Comparison of ENCODE assay signal across 7 mouse cellular contexts in the genomic region with DNA sequence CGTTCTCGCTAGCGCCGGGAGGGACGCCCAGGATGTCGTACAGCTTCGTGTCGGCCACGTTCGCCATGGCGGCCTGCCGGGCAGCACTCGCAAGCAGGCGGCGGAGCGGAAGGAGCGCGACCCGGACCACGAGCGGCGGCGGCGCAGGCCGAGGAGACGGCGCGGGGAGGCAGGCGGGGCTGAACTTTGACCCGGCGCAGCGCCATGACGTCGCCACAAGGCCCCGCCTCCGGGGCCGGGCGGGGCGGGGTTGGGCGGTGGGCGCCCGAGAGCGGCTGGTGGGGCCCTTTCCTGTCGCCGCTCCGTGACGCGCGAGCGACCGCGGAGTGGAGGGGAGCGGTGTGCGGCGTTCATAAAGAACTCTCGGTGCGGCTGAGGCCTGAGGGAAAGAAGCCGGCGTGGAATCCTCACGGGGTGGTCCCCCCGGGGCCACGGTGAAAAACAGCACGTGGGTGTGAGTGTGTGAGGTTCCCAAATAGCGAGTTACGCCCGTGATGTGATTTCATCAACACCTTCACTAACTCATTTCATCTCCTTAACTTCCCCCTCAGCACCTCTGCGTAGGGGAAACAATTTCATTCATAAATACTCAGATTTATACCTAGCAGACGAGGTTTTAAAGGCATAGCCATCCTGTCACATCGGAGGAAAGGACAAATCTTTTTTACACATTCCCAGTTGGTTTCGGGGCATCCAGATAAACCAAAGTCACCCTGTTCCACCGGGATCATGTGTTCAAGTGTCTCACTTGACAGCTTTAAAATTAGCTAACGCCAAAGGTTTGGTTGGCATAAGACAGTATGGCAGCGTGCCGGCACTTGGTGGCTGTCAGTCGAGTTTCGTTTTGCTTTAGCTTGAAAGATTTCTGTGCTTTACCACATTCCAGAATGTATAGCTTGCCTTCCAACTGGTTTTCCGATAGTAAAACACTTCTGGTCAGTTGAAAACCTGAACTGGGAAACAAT. TPM values are rescaled to one million over a fixed set of nuclear protein-coding genes. Genes with fewer than 3 reads are reported as not detected.
DNase-seq lines count a peak whose midpoint lies in the region; ATAC-seq and TF ChIP-seq lines count a peak whose summit lies in the region.

A gene (minus strand): TSS at position 164 of the 965 bp plus-strand sequence.

- ATAC-seq in intestine, postnatal 0 days: peak; percentile 92
- ATAC-seq in midbrain, embryonic 12.5 days (ENCODE audit: low FRiP score, low read depth): peak; percentile 93

- H3K27ac ChIP-seq in intestine, postnatal 0 days (ENCODE audit: low read depth, low read length): peak within 1 kb of the TSS; percentile 97
- peak within 1 kb of the TSS; percentile 85 for H3K27ac ChIP-seq in midbrain, embryonic 12.5 days (replicated peaks)

- H3K4me2 ChIP-seq in intestine, postnatal 0 days (replicated peaks; ENCODE audit: low read depth): peak within 1 kb of the TSS; percentile 81
- H3K4me2 ChIP-seq in midbrain, embryonic 12.5 days (replicated peaks): peak within 1 kb of the TSS; percentile 81

- under 1% methylated on average over 75 of the region's 77 CpGs for WGBS in intestine, postnatal 0 days
- WGBS in midbrain, embryonic 12.5 days: under 1% methylated on average over 68 of the region's 77 CpGs

- peak; percentile 95 for DNase-seq in adrenal gland, postnatal 10 days
- peak; percentile 94 for DNase-seq in embryo, embryonic 9.5 days (ENCODE audit: extremely low spot score)
- no peak for DNase-seq in gonadal fat pad, adult 2 months (ENCODE audit: low read depth)
- DNase-seq in left cerebral cortex, postnatal 4 days: peak; percentile 92
- DNase-seq in spleen, adult 18-20 months: peak; percentile 84 to 93

- peak within 1 kb of the TSS; percentile 83 for H3K4me3 ChIP-seq in intestine, postnatal 0 days (ENCODE audit: low read depth, low read length)
- peak within 1 kb of the TSS; percentile 99 for H3K4me3 ChIP-seq in midbrain, embryonic 12.5 days

- H3K27me3 ChIP-seq in intestine, postnatal 0 days (replicated peaks; ENCODE audit: control insufficient read depth, insufficient read depth, low read length): no peaks in the 10 kb centered on the region
- no peaks in the 10 kb centered on the region for H3K27me3 ChIP-seq in midbrain, embryonic 12.5 days

- peak within 1 kb of the TSS; percentile 92 for H3K9ac ChIP-seq in intestine, postnatal 0 days (ENCODE audit: low read depth, low read length)
- peak within 1 kb of the TSS; percentile 97 for H3K9ac ChIP-seq in midbrain, embryonic 12.5 days (replicated peaks)

- no peaks in the 10 kb centered on the region for H3K9me3 ChIP-seq in intestine, postnatal 0 days (ENCODE audit: control insufficient read depth)
- H3K9me3 ChIP-seq in midbrain, embryonic 12.5 days: no peaks in the 10 kb centered on the region

- peak; percentile 19; the same call in 1 of the 2 replicates for TF ChIP-seq CTCF in intestine, postnatal 0 days (IDR thresholded peaks at IDR 0.05; ENCODE audit: low read depth)

- intact Hi-C loops in left cerebral cortex, postnatal 4 days (cut with DNase I): no loop called here

- H3K4me1 ChIP-seq in intestine, postnatal 0 days (replicated peaks; ENCODE audit: control insufficient read depth, insufficient read depth, low read length): no peaks in the 10 kb centered on the region
- H3K4me1 ChIP-seq in midbrain, embryonic 12.5 days: peaks cover 8% of the 10 kb centered on the region

- no peaks in the 10 kb centered on the region for H3K36me3 ChIP-seq in intestine, postnatal 0 days (ENCODE audit: control insufficient read depth, insufficient read depth)
- H3K36me3 ChIP-seq in midbrain, embryonic 12.5 days: peaks cover 17% of the 10 kb centered on the region; the same call in 1 of the 2 replicates

RNA-seq across cellular contexts. Expression of the gene that starts here (rescaled TPM):
- total RNA-seq in adrenal gland, postnatal 10 days (2021): 100 to 1,000 TPM; 146 to 159 TPM
- 10.4 and 21.8 TPM in 2 replicates for polyA plus RNA-seq in gonadal fat pad, adult 2 months (2012; rRNA removed)
- 101 and 104 TPM in 2 replicates for polyA plus RNA-seq in intestine, postnatal 0 days (2015; fragmentation: Nextera tagmentation; extraction: Ambion mirVana)
- total RNA-seq in left cerebral cortex, postnatal 4 days (2021): 100 to 1,000 TPM; 158 to 169 TPM
- polyA plus RNA-seq in midbrain, embryonic 12.5 days (2016; fragmentation: Nextera tagmentation; extraction: Ambion mirVana): 160 and 164 TPM in 2 replicates
